Mouse (Mus musculus): ENCODE data around the gene Frmd4a.

GRCm38 (mm10) chr2:4645066-4645465, 627.5 kb downstream of the Frmd4a start:
- TF ChIP-seq CTCF (IDR thresholded peaks at IDR 0.05; ENCODE audit: insufficient read depth, low read length) (no peak), POLR2A (IDR thresholded peaks at IDR 0.05; ENCODE audit: borderline replicate concordance, extremely low read depth, low read depth, low read length) (no peak)
